Mouse (Mus musculus) CH12.LX (cell line): Measurements from ENCODE around the gene Gm40460. TPM values are rescaled to one million over a fixed set of nuclear protein-coding genes. Genes with fewer than 3 reads are reported as not detected.
"Not testable (repeated sequence)": the region's sequence is repeated elsewhere in the genome, so short reads cannot be mapped to it uniquely, and the experiment has no call there.

ENCODE experiments used
- DNase-seq: peaks from one replicate; pipeline ENCODE4 v3.0.0-alpha.2; 2013; ENCODE audit errors: extremely low read depth
- H3K27ac ChIP-seq: 2 replicates; pipeline ENCODE4 v1.5.1; 2012; ENCODE audit warnings: low read depth, mild to moderate bottlenecking, control low read depth, moderate library complexity; ENCODE audit not compliant: insufficient read depth
- H3K27me3 ChIP-seq: replicated peaks from 2 replicates; pipeline ENCODE3; 2012; ENCODE audit warnings: inconsistent platforms
- H3K36me3 ChIP-seq, 2 experiments: replicated peaks in 1 of 2; 2 replicates each; pipeline versions ENCODE3 to v1.6.1; 2012; ENCODE audit warnings: inconsistent platforms in 1 of 2, low read length in 1 of 2, mild to moderate bottlenecking in 1 of 2, mixed read lengths in 1 of 2, moderate library complexity in 1 of 2; ENCODE audit not compliant: control insufficient read depth in 1 of 2, insufficient read depth in 1 of 2
- H3K4me1 ChIP-seq, 2 experiments: 2 replicates each; pipeline ENCODE4 v1.6.1; 2012; ENCODE audit warnings: inconsistent platforms in 1 of 2, moderate library complexity in 1 of 2; ENCODE audit not compliant: insufficient read depth in 2 of 2, control insufficient read depth in 1 of 2
- H3K4me2 ChIP-seq: 2 replicates; pipeline ENCODE4 v1.6.1; 2012; ENCODE audit warnings: low read depth, mild to moderate bottlenecking, control low read depth; ENCODE audit not compliant: poor library complexity, insufficient read depth, severe bottlenecking
- H3K4me3 ChIP-seq, 3 experiments: fragments of 150-350 bp in 1 of 3; sonication (generic) in 1 of 3; replicated peaks in 1 of 3; 2 replicates each; pipeline versions ENCODE3 to v1.5.1; 2011 to 2012; ENCODE audit warnings: low read depth in 2 of 3, low read length in 2 of 3, mild to moderate bottlenecking in 2 of 3, moderate library complexity in 2 of 3, control low read depth in 1 of 3, improper control_type of control experiment in 1 of 3, inconsistent platforms in 1 of 3, mixed read lengths in 1 of 3; ENCODE audit not compliant: poor library complexity in 1 of 3
- H3K79me2 ChIP-seq: replicated peaks from 2 replicates; pipeline ENCODE4 v1.6.1; 2012; ENCODE audit warnings: mild to moderate bottlenecking, moderate library complexity; ENCODE audit not compliant: control insufficient read depth, poor library complexity, insufficient read depth, severe bottlenecking; ENCODE audit errors: extremely low read depth
- H3K9ac ChIP-seq: 2 replicates; pipeline ENCODE4 v1.6.1; 2012; ENCODE audit warnings: low read depth, mild to moderate bottlenecking, control low read depth, moderate library complexity; ENCODE audit not compliant: insufficient read depth
- H3K9me3 ChIP-seq: replicated peaks from 2 replicates; pipeline ENCODE3; 2012; ENCODE audit warnings: low read length, inconsistent platforms, mixed read lengths
- BHLHE40 ChIP-seq: IDR thresholded peaks from 2 replicates; pipeline ENCODE4 v1.6.1; 2011; ENCODE audit warnings: mild to moderate bottlenecking, low read depth, low read length, improper control_type of control experiment
- CHD2 ChIP-seq: IDR thresholded peaks from 2 replicates; pipeline ENCODE4 v1.6.1; 2011; ENCODE audit warnings: low read length, improper control_type of control experiment
- EP300 ChIP-seq: IDR thresholded peaks from 2 replicates; pipeline ENCODE4 v1.6.1; 2011; ENCODE audit warnings: low read length, improper control_type of control experiment
- GABPA ChIP-seq: IDR thresholded peaks from 2 replicates; pipeline ENCODE4 v1.6.1; 2012; ENCODE audit warnings: low read depth, low read length, improper control_type of control experiment, inconsistent platforms; ENCODE audit not compliant: insufficient replicate concordance
- HCFC1 ChIP-seq: IDR thresholded peaks from 2 replicates; pipeline ENCODE4 v1.6.1; 2012; ENCODE audit warnings: low read depth, mild to moderate bottlenecking, inconsistent platforms, low read length, improper control_type of control experiment
- MAFK ChIP-seq: IDR thresholded peaks from 2 replicates; pipeline ENCODE4 v1.6.1; 2011; ENCODE audit warnings: low read length, improper control_type of control experiment; ENCODE audit not compliant: insufficient replicate concordance
- MEF2A ChIP-seq: IDR thresholded peaks from 2 replicates; pipeline ENCODE4 v1.6.1; 2014; ENCODE audit warnings: low read depth, mild to moderate bottlenecking, inconsistent platforms, low read length, improper control_type of control experiment, borderline replicate concordance
- MYC ChIP-seq: IDR thresholded peaks from 2 replicates; pipeline ENCODE4 v1.6.1; 2011; ENCODE audit warnings: low read depth, mild to moderate bottlenecking, improper control_type of control experiment, low read length
- PAX5 ChIP-seq: IDR thresholded peaks from 2 replicates; pipeline ENCODE4 v1.6.1; 2012; ENCODE audit warnings: low read length, inconsistent platforms, mixed read lengths
- SIN3A ChIP-seq: IDR thresholded peaks from 2 replicates; pipeline ENCODE4 v1.6.1; 2012; ENCODE audit warnings: low read length, improper control_type of control experiment, inconsistent platforms
- SMC3 ChIP-seq: IDR thresholded peaks from 2 replicates; pipeline ENCODE4 v1.6.1; 2011; ENCODE audit warnings: low read depth, low read length, improper control_type of control experiment
- USF2 ChIP-seq: conservative IDR thresholded peaks from 2 replicates; pipeline ENCODE4 v1.6.1; 2011; ENCODE audit warnings: low read depth, low read length, improper control_type of control experiment
- ZNF384 ChIP-seq: IDR thresholded peaks from 2 replicates; pipeline ENCODE4 v1.6.1; 2012; ENCODE audit warnings: low read depth, low read length, improper control_type of control experiment, inconsistent platforms
- dilution Hi-C: fragments of 300-500 bp; cut with MboI; formaldehyde crosslinking; loops from 2 replicates; pipeline ENCODE4 v1.14.3; 2020; ENCODE audit warnings: low sequenced_read_pairs; ENCODE audit not compliant: extremely low pct_unique_long_range_greater_than_20kb, extremely low pct_ligation_motif_present
- in situ Hi-C: fragments of 300-500 bp; cut with MboI; formaldehyde crosslinking; loops from 3 replicates; pipeline ENCODE4 v1.14.3; 2019; ENCODE audit warnings: low sequenced_read_pairs, low pct_ligation_motif_present, low pct_unique_long_range_greater_than_20kb, mixed read lengths
- polyA plus RNA-seq: library from polyadenylated mRNA; unstranded; fragments of >175 nt; gene quantifications from 2 replicates; pipeline ENCODE4 v1.2.1, GENCODE M21; 2012; ENCODE audit warnings: low read depth; ENCODE audit not compliant: insufficient read length
- total RNA-seq, 2 experiments: library from RNA; depleted of rRNA; stranded (reverse); fragments of 300-350 nt in 1 of 2; fragments of >200 nt in 1 of 2; gene quantifications; 2 replicates each; pipeline ENCODE4 v1.2.3; 2012 to 2014

Gm40460 gene
- total and polyA plus RNA-seq, 3 experiments, result not detected

- in situ Hi-C loops, result no loop called here
- TF ChIP-seq MEF2A (no peak), CHD2 (no peak), GABPA (no peak), BHLHE40 (no peak), MAFK (no peak), SMC3 (no peak), MYC (no peak), SIN3A (no peak), EP300 (no peak), USF2 (no peak), HCFC1 (no peak), ZNF384 (no peak)
- Histone ChIP-seq H3K4me3 (no peak within 1 kb of the TSS), H3K79me2 (no peaks in the 10 kb centered on the region), H3K9me3 (no peaks in the 10 kb centered on the region), H3K9ac (no peak within 1 kb of the TSS), H3K27ac (no peak within 1 kb of the TSS), H3K36me3 (no peaks in the 10 kb centered on the region), H3K4me2 (no peak within 1 kb of the TSS), H3K27me3 (peaks cover 57% of the 10 kb centered on the region), H3K4me1 (no peaks in the 10 kb centered on the region)
- DNase-seq, result no peak
- dilution Hi-C loops, result no loop called here
Measured at GRCm38 (mm10) chr7:142211559-142211958, 29.3 kb downstream of the Gm40460 start, which contains the start of gene Gm7579. Gene Gm7579 (plus strand): TSS chr7:142211859.

- H3K27ac ChIP-seq, H3K4me2 ChIP-seq, DNase-seq, H3K79me2 ChIP-seq, in situ Hi-C loops, H3K9ac ChIP-seq, H3K36me3 ChIP-seq, H3K4me3 ChIP-seq, H3K9me3 ChIP-seq, H3K4me1 ChIP-seq, dilution Hi-C loops: not testable (repeated sequence)
- peaks cover 65% of the 10 kb centered on the region for H3K27me3 ChIP-seq
Measured at GRCm38 (mm10) chr7:142206891-142207290, 34.0 kb downstream of the Gm40460 start.

DNA sequence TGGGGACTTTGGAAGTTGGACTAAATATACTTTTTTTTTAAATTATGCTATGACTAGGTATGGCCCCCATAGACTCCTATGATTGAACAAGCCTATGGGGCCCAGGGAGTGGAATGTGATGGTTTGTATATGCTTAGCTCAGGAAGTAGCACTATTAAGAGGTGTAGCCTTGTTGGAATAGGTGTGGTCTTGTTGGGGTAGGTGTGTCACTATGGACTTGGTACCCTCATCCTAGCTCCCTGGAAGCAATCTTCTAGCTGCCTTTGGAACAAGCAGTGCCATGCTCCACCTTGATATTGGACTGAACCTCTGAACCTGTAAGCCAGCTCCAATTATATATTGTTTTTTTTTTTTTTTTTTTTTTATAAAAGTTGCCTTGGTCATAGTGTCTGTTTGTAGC lies 35.4 kb downstream of the Gm40460 start:
- in situ Hi-C loops, result no loop called here
- Histone ChIP-seq H3K27me3 (peaks cover 61% of the 10 kb centered on the region), H3K27ac (no peak overlapping the region), H3K4me1 (no peaks in the 10 kb centered on the region), H3K4me3 (no peak overlapping the region), H3K4me2 (no peak overlapping the region), H3K79me2 (no peaks in the 10 kb centered on the region), H3K9me3 (no peaks in the 10 kb centered on the region), H3K36me3 (no peaks in the 10 kb centered on the region), H3K9ac (no peak overlapping the region)
- no peak for TF ChIP-seq PAX5
- DNase-seq, result no peak
- dilution Hi-C loops, result no loop called here
